Mouse (Mus musculus): ENCODE measurements around the gene Pde4b. TPM values are rescaled to one million over a fixed set of nuclear protein-coding genes. Genes with fewer than 3 reads are reported as not detected.
A peak's percentile ranks its signal among the peaks of the same experiment; 100 is the strongest.
"Not testable (repeated sequence)": the region's sequence is repeated elsewhere in the genome, so short reads cannot be mapped to it uniquely, and the experiment has no call there.

Pde4b gene
- polyA plus RNA-seq, 1 experiment from 2014 or later, result 23.8 TPM

GRCm38 (mm10) chr4:102493342-102494128 is 406.2 kb downstream of the Pde4b start:
- peaks cover 9% of the 10 kb centered on the region for H3K4me1 ChIP-seq (replicated peaks)
- ATAC-seq, result peak; percentile 40
- no peaks in the 10 kb centered on the region for H3K9me3 ChIP-seq
- H3K36me3 ChIP-seq, result no peaks in the 10 kb centered on the region
- no peak overlapping the region for H3K27ac ChIP-seq
- no peak overlapping the region for H3K4me2 ChIP-seq (replicated peaks)
- no peaks in the 10 kb centered on the region for H3K27me3 ChIP-seq
- H3K4me3 ChIP-seq (replicated peaks), result no peak overlapping the region
- H3K9ac ChIP-seq (replicated peaks), result no peak overlapping the region
- 62% methylated on average over 4 of the region's 4 CpGs for WGBS

DNA sequence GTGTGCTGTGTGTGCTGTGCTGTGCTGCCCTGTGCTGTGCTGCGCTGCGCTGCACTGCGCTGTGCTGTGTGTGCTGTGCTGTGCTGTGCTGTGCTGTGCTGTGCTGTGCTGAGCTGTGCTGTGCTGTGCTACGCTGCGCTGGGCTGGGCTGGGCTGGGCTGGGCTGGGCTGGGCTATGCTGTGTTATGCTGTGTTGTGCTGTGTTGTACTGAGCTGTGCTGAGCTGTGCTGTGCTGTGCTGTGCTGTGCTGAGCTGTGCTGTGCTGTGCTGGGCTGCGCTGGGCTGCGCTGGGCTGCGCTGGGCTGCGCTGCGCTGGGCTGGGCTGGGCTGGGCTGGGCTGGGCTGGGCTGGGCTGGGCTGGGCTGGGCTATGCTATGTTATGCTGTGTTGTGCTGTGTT is 406.9 kb downstream of the Pde4b start:
- H3K36me3 ChIP-seq; H3K4me1 ChIP-seq (replicated peaks); H3K4me3 ChIP-seq (replicated peaks); H3K27ac ChIP-seq; H3K4me2 ChIP-seq (replicated peaks); H3K9me3 ChIP-seq; H3K27me3 ChIP-seq; H3K9ac ChIP-seq (replicated peaks): not testable (repeated sequence)
- peak; percentile 92 for ATAC-seq
- WGBS, result 93% methylated on average over 10 of the region's 10 CpGs

DNA sequence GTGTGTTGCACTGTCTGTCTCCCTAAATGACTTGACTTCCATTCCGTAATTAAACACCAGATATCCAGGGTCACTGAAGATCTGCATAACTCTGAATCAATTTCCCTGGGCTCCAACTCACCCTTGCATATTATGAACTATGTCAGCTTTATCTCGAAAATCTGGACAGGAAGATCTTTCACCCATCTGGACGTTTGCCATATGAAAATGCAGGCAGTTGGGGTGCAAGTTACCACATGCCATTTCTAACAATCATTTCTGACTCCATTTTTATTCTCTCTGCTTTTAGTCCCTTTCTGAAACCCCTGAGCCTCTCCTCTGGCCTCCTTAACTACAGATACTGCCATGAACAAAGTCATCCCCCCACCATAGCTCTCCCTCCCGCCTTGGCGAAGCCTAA is 407.7 kb downstream of the Pde4b start:
- H3K4me3 ChIP-seq (replicated peaks), result no peak overlapping the region
- H3K4me1 ChIP-seq (replicated peaks), result peaks cover 9% of the 10 kb centered on the region
- no peak for ATAC-seq
- no peaks in the 10 kb centered on the region for H3K27me3 ChIP-seq
- H3K9me3 ChIP-seq, result no peaks in the 10 kb centered on the region
- H3K4me2 ChIP-seq (replicated peaks), result no peak overlapping the region
- no peak overlapping the region for H3K9ac ChIP-seq (replicated peaks)
- H3K36me3 ChIP-seq, result no peaks in the 10 kb centered on the region
- WGBS, result 76% methylated on average over 5 of the region's 5 CpGs
- no peak overlapping the region for H3K27ac ChIP-seq

GRCm38 (mm10) chr4:102495474-102495873 is 408.1 kb downstream of the Pde4b start:
- Histone ChIP-seq H3K27me3 (no peaks in the 10 kb centered on the region), H3K36me3 (no peaks in the 10 kb centered on the region), H3K9ac (replicated peaks) (no peak overlapping the region), H3K4me2 (replicated peaks) (no peak overlapping the region), H3K9me3 (no peaks in the 10 kb centered on the region), H3K27ac (no peak overlapping the region), H3K4me1 (replicated peaks) (peaks cover 9% of the 10 kb centered on the region), H3K4me3 (replicated peaks) (no peak overlapping the region)
- WGBS, result 77% methylated on average over 5 of the region's 5 CpGs
- no peak for ATAC-seq

DNA sequence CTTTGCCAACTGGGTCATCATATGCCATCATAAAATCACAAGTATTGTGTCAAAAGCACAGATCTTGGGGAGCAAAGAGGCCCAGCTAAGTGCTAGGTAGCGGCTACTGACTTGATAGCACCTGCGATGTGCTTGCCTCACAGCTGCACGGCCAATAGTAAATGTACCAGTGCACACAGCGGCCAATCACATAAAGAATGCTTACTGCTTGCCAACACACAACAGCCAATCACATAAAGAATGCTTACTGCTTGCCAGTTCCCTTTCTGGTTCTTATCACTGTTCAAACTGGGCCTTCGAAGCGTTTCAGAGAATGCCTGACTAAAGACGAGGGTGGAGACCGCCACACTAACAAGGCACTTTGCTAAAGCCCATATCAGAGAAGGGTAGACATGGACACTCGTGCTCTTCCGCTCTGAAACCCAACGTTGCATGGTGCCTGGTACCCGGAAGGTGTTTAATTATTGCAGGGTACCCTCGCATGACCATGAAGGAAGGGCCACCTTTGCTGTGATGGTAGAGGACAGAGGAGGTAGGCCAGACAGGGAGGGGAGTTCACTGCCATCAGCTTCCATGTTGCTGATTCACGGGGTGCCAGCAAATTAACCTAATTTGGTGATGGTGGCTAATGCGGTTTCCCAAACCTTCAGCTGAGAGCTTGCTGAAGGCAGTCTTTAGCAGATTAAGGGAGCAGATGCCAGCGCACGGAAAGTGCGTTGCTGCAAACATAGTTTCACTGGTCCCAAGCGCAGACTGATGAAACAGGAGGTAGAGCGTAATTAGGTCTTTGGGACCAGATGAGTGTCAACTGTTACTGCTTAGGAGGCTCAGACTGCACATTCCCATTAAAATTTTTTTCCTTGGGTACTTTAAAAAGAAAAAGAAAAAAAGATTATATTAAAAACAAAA is 409.2 kb downstream of the Pde4b start:
- no peak for ATAC-seq

GRCm38 (mm10) chr4:102497221-102497620 is 409.9 kb downstream of the Pde4b start:
- Histone ChIP-seq H3K36me3 (no peaks in the 10 kb centered on the region), H3K27ac (no peak overlapping the region), H3K9me3 (no peaks in the 10 kb centered on the region), H3K4me1 (replicated peaks) (peaks cover 9% of the 10 kb centered on the region), H3K4me3 (replicated peaks) (no peak overlapping the region), H3K4me2 (replicated peaks) (no peak overlapping the region), H3K27me3 (no peaks in the 10 kb centered on the region), H3K9ac (replicated peaks) (no peak overlapping the region)
- WGBS, result 92% methylated on average over 3 of the region's 3 CpGs
- no peak for ATAC-seq

More for the DNA sequence above, 409.2 kb downstream of the Pde4b start:
- Histone ChIP-seq H3K4me1 (replicated peaks) (peaks cover 9% of the 10 kb centered on the region), H3K9me3 (no peaks in the 10 kb centered on the region), H3K9ac (replicated peaks) (no peak overlapping the region), H3K4me2 (replicated peaks) (no peak overlapping the region), H3K4me3 (replicated peaks) (no peak overlapping the region), H3K27ac (no peak overlapping the region), H3K27me3 (no peaks in the 10 kb centered on the region), H3K36me3 (no peaks in the 10 kb centered on the region)
- WGBS, result 89% methylated on average over 20 of the region's 20 CpGs

DNA sequence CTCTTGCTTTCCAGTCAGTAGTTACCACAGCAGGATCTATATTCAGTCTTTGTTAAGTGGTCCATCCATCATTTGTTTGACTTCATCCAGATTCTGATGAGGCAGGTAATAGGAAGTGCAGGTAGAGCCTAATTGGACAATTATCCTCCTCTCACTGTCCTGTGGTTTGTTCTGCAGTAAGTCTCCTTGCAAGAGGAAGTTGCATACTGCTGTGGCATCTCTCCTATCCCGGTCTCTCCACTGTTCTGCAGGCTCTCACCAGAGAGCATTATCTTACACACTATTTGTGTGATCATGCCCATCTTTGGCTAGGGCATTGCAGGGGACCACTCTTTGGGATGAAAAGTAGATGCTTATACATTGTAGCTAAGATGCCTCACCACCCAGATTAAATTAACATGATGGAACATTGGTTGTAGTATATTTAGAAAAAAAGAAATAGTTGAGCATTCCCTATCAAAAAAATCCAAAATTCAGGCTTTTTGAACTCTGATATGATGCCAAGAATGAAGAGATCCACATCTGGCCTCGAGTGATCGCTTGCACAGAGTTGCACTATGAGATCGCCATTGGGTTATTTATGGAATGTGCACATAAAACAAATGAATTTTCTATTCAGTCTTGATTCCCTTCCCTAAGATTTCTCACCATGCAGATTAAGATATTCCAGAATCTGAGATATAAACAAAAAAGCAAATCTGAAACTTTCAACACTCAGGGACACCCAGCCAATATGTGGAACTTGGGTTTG is 411.0 kb downstream of the Pde4b start:
- Histone ChIP-seq H3K27ac (no peak overlapping the region), H3K4me3 (replicated peaks) (no peak overlapping the region), H3K4me2 (replicated peaks) (no peak overlapping the region), H3K9me3 (no peaks in the 10 kb centered on the region), H3K9ac (replicated peaks) (no peak overlapping the region), H3K36me3 (no peaks in the 10 kb centered on the region), H3K27me3 (no peaks in the 10 kb centered on the region), H3K4me1 (replicated peaks) (no peaks in the 10 kb centered on the region)
- no peak for ATAC-seq
- WGBS, result 86% methylated on average over 4 of the region's 4 CpGs

DNA sequence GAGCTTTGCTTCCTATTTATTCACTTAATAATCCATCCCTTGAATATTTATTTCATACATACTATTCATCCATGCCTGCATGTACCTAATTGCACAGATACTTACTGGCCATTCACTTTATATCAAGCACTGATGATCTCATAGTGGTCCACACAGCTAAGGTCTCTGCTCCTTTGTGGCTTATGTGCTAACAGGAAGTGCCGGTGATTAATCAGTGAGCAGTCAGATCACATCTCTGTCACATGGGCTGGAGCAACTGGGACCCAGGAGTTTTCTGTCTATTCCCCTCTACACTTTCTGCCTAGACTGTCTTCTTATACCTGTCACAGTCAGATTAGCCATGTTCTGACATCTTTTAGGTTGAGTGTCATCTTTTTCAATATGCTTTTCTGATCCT is 411.6 kb downstream of the Pde4b start:
- H3K27ac ChIP-seq, result no peak overlapping the region
- H3K4me3 ChIP-seq (replicated peaks), result no peak overlapping the region
- ATAC-seq, result no peak
- H3K27me3 ChIP-seq, result no peaks in the 10 kb centered on the region
- no peaks in the 10 kb centered on the region for H3K4me1 ChIP-seq (replicated peaks)
- 90% methylated on average over 1 of the region's 1 CpGs for WGBS
- no peak overlapping the region for H3K9ac ChIP-seq (replicated peaks)
- no peaks in the 10 kb centered on the region for H3K36me3 ChIP-seq
- no peak overlapping the region for H3K4me2 ChIP-seq (replicated peaks)
- no peaks in the 10 kb centered on the region for H3K9me3 ChIP-seq

GRCm38 (mm10) chr4:102505714-102506113 is 418.4 kb downstream of the Pde4b start:
- no peaks in the 10 kb centered on the region for H3K36me3 ChIP-seq
- H3K4me1 ChIP-seq (replicated peaks), result peaks cover 8% of the 10 kb centered on the region
- H3K9me3 ChIP-seq, result no peaks in the 10 kb centered on the region
- WGBS, result 32% methylated on average over 6 of the region's 6 CpGs
- ATAC-seq, result no peak
- no peak overlapping the region for H3K4me2 ChIP-seq (replicated peaks)
- no peak overlapping the region for H3K4me3 ChIP-seq (replicated peaks)
- no peaks in the 10 kb centered on the region; the same call in 1 of the 2 replicates for H3K27me3 ChIP-seq
- no peak overlapping the region for H3K27ac ChIP-seq
- no peak overlapping the region for H3K9ac ChIP-seq (replicated peaks)

DNA sequence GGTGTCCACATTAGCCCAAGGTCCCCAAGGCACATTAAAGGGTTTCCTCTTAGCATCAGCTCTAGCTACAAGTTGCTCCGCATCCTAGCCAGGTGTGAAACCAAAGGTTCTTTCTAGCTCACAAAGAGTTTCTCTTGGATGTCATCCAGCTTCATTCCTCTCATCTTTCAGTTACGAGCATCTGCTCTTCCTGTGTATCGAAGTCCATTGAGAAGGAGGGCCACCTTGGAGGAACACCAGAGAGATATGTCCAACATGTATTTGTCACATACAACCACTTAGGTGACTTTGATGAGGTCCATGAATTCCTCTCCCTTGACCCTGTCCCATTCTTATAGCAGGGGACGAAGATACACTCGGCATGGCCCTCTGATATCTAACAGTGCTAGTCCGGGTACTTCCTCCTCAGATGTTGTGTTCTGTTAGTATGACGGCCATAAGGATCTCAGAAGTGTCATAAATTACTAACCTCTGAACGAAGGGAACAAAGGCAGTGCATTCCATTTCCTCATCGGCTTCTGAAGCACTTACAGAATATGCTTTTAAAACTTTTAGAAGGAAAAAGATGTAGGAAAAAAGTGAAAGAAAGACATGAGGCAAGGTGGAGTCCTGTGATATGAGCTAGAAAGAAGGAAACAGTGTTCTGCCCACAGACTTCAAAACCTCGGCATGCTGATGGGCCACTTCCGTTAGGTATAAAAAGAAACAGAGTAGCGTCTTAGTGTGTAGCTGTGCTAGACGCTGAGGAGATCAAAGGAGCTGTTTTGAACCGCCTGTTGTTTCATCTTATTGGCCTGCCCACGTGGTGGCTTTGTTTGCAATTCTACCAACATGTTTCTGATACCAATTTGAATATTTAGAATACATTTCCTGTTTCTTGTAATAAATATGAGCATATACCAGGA is 419.3 kb downstream of the Pde4b start:
- 88% methylated on average over 15 of the region's 15 CpGs for WGBS
- no peak overlapping the region for H3K4me2 ChIP-seq (replicated peaks)
- ATAC-seq, result no peak

GRCm38 (mm10) chr4:102507344-102507743 is 420.0 kb downstream of the Pde4b start:
- Histone ChIP-seq H3K4me2 (replicated peaks) (no peak overlapping the region), H3K9me3 (no peaks in the 10 kb centered on the region), H3K36me3 (no peaks in the 10 kb centered on the region), H3K27me3 (no peaks in the 10 kb centered on the region; the same call in 1 of the 2 replicates), H3K4me1 (replicated peaks) (peaks cover 24% of the 10 kb centered on the region), H3K9ac (replicated peaks) (no peak overlapping the region), H3K27ac (no peak overlapping the region), H3K4me3 (replicated peaks) (no peak overlapping the region)
- 87% methylated on average over 9 of the region's 9 CpGs for WGBS
- ATAC-seq, result no peak

More for the DNA sequence above, 419.3 kb downstream of the Pde4b start:
- no peak overlapping the region for H3K27ac ChIP-seq
- no peak overlapping the region for H3K9ac ChIP-seq (replicated peaks)
- no peaks in the 10 kb centered on the region for H3K9me3 ChIP-seq
- no peak overlapping the region for H3K4me3 ChIP-seq (replicated peaks)
- H3K27me3 ChIP-seq, result no peaks in the 10 kb centered on the region; the same call in 1 of the 2 replicates
- H3K36me3 ChIP-seq, result no peaks in the 10 kb centered on the region
- peaks cover 17% of the 10 kb centered on the region for H3K4me1 ChIP-seq (replicated peaks)

Data from midbrain, embryonic 13.5 days (tissue).